Mouse (Mus musculus) kidney, postnatal 36 days (tissue): ENCODE data around the gene Zfp786.

Experiments used
- DNase-seq, 2 experiments: peaks; one replicate each; pipeline ENCODE4 v3.0.0; 2021 to 2022; ENCODE audit warnings: mixed read lengths in 2 of 2

The Zfp786 gene

DNA sequence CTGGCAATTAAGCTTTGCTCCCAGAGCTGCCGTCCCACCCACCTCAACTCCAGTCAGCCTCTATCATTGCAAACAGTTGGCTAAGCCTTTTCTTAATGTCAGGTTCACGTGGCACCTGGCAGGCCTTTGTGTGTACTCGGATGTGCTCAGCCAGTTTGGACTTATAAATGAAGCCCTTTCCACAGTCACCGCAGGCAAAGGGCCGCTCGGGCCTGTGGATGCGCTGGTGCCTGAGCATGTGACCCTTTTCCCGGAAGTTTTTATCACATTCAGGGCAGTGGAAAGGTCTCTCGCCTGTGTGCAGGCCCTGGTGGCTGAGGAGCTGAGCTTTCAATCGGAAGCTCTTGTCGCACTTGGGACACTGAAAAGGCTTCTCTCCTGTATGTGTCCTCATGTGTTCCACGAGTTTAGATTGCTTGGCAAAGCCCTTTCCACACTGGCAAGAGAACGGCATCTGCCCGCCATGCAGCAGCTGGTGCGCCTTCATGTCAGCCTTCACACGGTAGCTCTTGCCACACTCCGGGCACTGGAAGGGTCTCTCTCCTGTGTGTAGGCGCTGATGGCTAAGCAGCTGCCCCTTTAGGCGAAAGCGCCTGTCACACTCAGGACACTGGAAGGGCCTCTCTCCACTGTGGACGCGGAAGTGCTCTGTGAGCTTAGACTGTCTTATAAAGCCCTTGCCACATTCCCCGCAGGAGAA, 10.9 kb downstream of the Zfp786 start:
- no peak for DNase-seq

DNA sequence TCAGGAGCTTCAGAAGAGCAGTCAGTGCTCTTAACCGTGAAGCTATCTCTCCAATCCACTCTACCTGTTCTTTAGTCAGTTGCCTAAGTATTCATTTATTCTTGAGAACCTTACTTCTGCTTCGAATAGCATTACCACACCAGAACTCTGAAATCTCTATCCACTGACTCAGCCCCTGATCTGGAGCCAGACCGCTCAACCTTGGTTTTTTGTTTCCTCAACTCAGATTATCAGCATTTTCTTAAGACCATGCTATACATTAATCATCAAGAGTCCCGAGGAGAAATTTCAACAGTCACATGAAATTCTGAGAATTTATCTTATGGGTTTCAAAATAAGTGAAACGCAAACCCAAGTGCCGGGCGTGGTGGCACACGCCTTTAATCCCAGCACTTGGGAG, 11.9 kb downstream of the Zfp786 start:
- no peak for DNase-seq

DNA sequence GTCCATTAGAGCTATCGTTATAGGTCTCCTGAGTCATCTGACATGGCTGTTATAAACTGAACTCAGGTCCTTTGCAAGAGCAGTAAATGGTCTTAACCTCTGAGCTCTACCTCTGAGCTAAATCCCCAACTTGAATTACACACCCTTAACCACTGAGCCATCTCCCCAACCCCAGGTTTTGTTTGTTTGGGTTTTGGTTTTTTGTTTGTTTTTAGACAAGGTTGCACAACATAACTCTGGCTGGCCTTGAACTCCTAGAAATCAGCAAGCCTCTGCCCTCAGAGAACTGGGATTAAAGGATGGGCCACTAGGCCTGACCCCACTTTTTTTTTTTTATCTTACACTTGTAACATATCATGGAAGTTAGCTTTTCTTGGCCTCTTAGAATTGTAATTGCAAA, 14.5 kb downstream of the Zfp786 start:
- DNase-seq = no peak

DNA sequence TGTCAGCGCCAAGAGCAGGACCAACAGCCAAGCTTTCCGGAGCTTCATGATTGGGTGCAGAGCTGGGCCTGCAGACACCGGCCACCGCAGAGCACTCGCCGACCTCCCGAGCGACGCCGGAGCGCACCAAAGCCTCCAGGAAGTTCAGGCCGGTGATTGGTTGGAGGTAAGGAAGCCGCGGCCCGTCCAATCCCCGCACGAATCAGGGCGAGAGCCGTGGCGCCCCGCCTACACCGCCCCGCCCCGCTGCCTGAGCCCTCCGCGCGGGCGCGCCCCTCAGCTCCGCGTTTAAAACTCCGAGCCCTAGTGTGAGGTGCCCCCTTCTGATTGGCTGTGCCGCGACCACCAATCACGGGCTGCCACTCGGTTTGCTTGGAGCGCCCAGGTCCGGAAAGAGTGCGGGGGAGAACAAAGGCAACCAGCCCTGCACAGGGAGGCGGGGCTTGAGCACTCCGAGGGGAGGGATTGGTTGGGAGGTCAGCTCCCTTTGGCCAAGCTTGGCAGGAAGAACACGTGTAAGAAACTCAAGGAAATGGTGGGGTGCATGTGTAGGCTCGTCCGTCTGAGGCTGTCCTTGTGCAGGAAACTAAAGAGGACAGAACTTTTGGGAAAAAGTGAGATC, 17.3 kb downstream of the Zfp786 start, which contains the start of gene Pdia4:
Pdia4 (minus strand) TSS at position 174 of the 622 bp plus-strand sequence.
- DNase-seq = peak; percentile 99

DNA sequence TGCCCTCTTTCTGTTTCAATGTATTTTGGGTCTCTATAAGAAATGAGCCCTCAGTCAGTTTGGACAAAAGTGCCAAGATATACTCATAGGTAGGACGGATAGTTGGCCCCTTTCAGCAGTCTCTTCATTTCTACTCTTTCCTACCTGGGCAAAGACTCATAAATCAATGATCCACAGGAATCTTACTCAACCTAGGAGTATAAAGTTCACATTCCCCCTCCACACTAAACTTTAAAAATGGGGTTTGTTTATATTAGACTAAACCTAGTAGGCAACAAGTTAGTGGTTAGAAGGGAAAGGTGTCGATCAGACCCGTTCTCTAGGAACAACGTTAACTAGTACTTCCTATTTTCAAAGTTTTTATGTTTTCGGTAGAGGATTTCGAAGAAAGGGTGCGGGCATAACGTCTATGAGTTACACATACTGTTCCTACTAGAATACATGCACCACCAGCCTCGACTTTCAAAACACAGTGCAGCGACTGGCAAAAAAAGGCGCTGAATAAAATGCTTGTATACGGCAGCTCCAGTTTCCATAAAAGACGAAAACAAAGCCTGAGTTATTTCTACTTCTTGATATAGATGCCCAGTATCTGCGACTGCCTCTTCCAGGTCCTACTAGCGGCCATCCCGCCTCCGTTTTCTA, 18.3 kb downstream of the Zfp786 start:
- DNase-seq = peak in 1 of 2 experiments; percentile 29

DNA sequence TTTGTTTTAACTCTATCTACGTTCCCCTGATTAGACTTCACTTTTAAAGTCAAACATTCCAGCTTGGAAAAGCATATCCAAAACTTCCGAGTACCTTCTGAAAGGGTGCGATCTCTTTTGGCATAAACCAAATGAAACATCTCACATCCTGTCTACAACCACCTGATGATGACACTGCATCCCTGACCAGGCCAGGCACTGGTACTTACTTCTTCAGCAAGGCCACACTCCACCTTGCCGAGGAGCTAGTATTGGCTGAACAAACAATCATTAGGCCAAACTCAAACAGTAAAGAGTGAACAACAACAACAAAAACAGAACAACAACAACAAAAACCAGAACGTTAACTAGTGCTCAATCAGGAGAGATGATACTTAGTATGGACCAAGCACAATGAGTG, 19.3 kb downstream of the Zfp786 start:
- DNase-seq = no peak

DNA sequence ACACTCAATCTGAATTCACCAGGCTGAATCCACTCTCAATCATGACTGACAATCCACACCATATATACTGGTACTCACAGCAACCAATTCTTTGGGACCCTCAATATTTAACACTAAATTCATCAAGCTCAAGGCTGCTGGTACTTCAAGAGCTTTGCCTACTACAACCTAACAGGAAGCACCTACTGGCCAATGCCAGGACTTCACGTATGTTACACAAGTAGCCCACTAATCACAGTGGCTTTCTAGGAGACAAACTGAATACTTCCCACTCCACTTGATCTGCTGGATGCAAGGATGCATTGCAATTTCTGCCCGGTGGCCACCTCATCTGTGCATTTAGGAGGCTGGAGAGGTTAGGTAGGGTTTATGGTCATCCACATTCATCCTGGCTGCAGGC, 20.5 kb downstream of the Zfp786 start:
- no peak for DNase-seq

DNA sequence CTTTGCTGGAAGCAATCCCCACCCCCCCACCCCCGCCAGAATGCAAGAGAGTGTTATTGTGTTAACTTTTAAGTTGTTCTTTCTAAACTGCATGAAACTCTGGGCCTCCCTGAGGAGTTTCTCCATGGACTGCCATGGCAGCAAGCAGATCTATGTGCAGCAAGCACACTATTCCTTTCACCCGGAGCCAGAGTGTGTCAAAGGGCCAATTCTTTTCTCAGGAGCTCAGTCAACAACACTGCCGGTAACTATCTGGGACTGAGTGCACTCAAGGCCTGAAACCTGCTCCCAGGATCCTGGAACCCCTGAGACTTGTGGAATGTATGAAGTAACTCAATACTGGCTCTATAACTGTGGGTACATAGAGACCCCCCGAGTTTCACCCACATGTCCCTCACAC, 21.6 kb downstream of the Zfp786 start:
- DNase-seq = no peak

DNA sequence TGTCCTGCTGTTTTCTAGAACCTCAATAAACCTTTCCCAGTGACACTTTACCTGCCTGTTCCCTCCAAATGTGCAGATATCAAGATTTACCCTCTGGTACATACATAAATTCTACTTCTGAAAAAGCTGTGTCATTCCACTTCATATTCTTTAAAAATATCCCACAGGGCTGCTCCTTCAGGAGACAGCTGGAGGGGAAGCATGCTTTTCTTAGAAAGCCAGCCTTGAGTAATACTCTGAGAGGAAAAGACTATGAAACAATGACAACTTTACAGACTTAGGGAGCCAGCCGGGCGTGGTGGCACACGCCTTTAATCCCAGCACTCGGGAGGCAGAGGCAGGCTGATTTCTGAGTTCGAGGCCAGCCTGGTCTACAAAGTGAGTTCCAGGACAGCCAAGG, 22.1 kb downstream of the Zfp786 start:
- no peak for DNase-seq

DNA sequence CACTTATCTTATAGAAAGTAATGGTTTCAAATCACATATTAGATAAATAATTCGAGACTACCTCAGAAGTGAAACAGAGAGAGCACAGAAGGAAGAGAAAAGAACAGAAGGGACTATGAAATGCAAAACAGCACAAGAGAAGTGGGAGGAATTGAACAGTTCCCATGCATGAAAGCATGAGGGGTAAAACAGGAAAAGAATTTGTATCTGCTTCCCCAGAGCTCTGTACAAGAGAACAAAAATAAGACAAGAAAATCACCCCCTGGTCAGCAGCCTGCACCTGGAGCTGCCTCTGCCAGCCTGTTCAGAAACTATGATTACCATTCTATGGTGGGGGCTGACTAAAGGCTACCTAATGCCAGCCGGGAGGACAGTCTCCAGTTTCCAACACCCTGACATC, 23.2 kb downstream of the Zfp786 start:
- no peak for DNase-seq

DNA sequence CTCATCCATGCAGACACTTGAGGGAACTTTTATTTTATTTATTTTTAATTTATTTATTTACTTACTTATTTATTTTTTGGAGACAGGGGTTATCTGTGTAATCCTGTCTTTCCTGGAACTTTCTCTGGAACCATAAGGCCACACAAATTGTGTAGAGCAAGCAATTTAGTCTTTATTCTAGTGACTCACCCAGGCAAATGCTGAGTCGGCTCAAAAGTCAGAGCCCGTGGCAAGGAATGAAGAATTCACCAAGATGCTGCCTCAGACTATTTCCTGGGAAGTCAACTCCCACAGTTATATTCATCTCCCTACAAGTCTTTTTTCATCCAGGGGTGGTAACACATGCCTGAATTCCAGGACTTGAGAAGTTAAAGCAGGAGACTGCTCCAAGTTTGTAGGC, 25.1 kb downstream of the Zfp786 start:
- no peak for DNase-seq

DNA sequence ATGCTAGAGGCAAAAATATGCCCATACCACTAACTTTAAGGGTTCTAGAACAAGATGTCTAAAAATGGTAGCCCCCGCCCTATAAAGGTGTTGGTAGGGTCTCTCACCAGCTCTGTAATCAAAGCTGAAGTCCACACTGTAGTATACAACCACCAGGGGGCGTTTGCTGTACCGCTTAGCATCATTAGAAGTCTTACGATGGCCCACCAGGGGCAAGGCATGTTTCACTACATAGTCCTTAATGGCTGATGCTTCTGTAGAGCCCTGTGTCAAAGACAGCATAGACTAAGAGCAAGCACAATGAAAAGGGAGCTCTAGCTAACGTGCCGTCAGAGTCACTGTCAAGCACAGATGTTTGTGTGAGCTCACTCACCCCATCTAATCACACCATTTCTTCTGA, 31.6 kb downstream of the Zfp786 start:
- peak; percentile 71 to 80 for DNase-seq

DNA sequence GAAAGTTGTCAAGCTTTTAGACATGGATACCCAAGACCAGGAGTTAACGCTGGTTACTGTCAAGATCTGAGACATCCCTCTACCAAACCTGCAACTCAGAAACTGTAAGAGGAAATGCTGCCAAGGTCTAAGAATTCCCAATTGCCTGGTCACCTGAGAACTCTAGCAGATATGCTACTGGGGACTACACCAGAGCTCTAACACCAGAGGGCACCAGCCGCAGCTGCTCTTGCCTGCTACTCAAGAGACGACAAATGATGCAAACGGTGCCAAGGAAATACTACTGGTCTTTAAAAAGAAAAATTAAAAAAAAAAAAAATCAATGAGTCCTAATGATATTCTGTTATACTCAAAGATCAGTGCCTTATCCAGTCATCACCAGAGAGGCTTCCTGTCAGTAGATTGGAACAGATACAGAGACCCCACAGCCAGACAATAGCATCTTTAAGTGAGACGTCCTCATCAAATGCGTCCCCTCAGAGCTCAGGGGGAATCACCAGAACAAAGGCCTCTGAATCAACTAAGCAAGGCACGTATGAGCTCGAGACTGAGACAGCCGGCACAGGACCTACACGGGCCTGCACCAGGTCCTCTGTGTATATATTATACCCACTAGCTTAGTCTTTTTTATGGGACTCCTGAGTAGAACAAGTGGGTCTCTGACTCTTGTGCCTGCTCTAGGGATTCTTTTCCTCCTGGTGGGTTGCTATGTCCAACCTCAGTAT, 36.4 kb downstream of the Zfp786 start:
- DNase-seq = peak; percentile 61 to 73

DNA sequence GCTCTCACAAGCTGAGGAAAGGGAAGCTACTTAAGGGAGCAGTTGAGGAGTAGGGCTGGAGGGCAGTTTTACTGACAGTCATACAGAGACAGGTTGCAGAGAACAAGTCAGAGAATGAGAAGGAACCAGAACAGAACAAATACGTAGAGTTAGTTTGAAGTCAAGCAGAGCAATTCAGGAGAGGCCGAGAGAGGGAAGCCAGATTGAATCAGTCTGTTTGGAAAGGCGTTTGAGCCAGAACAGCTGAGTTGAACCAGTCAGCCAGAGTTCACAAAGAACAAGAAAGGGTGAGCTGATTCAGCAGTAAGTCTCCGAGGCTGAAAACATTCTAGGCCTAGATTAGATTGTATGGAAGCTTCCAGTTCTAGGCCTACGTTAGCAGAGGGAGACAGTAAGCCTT, 37.4 kb downstream of the Zfp786 start:
- DNase-seq = no peak

DNA sequence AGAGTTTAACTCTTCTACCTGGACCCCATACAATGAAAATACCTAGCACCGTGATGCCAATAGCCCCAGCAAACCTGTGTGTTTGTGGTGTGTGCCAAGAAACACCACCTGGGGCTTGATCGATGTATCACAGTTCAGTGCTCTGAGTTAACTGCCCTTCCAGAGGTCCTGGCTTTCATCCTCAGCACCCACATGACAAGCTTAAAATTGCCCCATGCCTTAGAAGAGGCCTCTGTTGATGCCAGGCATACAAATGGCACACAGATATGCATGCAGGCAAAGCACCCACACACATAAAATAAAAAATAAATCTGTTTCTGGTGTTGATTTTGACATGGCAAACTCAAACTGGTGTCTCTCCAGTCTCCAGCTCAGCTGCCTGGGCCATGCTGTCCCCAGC, 38.1 kb downstream of the Zfp786 start:
- DNase-seq = no peak

DNA sequence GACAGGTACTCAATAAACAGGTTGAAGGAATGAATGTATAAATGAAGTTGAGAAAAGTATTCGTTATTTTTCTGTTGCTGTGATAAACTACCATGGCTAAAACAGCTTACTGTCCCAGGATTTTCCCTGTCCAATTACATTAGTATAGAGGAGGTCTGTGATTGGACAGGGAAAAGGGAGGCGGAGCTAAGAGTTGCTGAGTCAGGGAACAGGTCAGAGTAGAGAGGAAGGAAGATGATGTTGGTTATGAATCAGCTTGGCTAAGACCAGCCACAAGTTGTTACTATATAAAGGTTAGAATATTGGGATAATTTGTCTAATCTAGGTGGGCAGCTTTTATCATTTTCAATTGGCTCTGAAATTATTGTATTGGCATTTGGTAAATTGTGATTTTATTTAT, 39.9 kb downstream of the Zfp786 start:
- peak; percentile 54 to 71 for DNase-seq

DNA sequence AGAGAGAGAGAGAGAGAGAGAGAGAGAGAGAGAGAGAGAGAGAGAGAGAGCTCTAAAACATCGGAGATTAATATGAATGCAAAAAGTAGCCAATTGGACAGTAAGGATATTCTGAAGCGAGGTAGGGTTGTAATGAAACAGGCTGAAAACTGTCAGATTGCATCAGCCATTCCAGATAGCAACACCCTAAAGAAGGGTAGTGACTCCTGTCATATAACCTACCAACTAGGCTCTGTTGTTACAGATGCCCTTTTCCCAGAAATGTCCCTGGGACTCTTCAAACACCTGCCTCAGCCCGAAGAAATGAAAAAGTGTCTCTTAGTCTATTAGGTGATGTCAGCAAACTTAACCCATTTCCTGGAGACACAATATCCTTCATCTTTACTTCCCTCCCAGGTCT, 41.8 kb downstream of the Zfp786 start:
- DNase-seq = no peak

DNA sequence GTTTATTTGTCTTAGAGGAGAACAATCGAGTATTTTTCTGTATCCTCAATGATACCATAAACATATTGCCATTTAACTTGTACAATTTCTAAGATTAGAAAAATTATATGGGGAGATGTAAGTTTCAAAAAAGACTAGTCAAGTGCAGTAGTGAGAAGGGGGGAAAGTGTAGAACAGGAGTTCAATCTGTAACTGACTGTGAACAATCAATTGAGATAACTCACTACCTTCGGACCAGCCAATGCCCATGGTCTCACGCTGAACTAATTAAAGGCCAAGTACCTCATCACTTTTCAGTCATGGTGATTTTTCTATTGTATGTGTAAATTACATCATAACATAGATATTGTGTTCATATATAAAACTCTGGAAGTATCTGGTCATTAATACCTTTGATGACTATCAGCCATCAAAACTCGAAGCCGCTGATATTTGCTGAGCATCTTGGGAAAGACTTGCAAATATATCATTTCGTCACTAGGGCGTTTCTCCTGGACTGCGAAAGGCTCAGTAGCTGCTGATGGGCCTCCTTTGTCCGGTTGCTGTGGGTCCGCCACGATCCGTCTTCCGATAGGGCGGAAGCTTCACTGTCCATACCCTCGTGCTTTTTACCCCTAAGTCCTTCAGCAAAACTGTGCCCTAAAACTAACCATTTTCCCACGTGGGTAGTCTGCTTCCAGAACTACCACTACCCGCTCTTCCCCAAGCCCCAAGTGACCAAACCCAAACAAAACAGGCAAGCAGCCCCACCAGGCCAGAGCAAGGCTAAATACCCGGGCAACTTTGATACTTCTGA, 42.5 kb downstream of the Zfp786 start:
- peak; percentile 83 to 89 for DNase-seq

DNA sequence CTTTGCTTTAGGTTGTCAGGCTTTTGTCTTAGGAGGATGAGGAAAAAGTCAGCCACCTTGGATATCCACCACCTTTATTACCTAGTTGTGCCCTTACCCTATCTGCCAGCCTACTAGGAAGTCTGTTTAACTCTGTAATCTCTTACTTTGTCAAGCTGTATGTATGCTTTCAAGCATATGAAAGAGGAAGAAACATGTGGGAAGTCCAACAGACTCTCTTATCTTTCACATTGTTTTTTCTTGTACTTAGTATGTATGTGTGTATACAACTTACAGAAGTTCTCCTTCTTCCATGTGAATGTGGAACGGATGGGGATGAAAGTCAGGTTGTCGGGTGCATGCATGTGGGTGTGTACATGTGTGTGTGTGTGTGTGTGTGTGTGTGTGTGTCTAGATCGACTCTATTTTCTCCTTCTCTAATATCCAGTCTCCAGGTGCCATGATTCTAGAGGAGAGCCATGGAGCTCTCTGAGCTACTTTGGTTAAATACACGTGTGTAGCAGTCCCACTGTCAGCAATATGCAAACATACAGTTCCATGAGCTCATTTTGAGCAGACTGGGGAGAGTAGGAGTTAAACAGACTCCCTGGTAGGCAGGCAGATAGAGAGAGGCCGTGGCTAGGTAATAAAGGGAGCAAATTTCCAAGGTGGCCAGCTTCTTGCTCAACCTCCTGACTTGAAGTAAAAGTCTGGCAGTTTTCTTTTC, 45.8 kb downstream of the Zfp786 start:
- DNase-seq = no peak

DNA sequence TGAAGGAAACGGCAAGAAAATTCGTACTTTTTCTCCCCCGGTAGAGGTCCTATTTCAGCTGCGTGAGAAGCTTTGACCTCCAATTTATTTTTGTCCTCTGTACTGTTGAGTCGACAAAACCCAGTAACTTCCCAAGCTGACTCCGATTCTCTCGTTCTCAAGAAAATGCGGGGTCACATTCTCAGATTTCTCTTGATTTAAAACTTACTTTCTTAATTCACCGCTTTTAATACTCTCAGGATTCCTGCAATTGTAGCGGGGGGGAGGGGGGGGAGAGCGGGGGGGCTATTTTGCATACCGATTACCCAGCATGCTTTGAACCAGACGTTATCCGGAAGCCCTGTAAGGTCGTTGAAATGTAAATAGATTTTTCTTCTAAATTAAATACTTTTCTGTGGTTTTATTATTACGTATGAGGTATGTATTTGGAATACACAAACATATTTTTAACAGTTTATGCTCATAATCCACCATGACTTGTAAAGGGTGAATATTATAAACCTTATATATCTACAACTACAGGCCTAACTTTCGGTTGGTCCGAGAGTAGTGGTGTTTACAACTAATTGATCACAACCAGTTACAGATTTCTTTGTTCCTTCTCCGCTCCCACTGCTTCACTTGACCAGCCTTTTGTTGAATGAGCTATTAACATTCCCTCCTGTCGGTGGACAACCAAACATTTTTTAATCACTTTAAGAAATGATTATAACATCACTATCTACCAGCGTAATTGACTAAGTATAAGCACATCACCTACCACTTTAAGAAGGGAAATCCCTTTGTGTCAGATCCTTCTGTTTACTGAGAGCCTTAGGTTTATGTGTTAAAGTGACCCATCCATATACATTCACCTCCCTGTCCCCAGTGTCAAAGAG, 49.3 kb downstream of the Zfp786 start:
- peak; percentile 30 to 61 for DNase-seq

DNA sequence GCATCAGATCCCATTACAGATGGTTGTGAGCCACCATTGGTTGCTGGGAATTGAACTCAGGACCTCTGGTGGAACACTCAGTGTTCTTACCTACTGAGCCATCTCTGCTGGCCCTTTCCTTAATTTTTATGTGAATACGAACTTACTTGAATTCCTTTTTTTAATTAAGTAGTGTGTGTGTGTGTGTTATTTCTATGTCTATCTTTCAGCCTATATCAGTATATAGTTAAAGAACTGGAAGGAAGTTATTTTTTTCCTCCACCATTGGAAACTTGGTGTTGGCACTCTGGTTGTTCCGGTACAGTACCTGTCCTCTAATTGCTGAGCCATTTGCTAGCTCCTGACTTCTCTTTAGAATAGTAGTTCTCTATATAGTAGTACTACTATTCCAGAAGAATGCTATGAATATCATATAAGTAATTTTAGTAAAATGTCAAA, 50.1 kb downstream of the Zfp786 start:
- DNase-seq = peak; percentile 29 to 34
